Mouse (Mus musculus): ENCODE measurements around the gene Cabp4. TPM values are rescaled to one million over a fixed set of nuclear protein-coding genes. Genes with fewer than 3 reads are reported as not detected.

The Cabp4 gene
- polyA plus RNA-seq, 1 experiment from 2014 or later, result 0.13 TPM

GRCm38 (mm10) chr19:4163543-4163887, 19.7 kb upstream of the Cabp4 start:
- H3K27ac ChIP-seq (ENCODE audit: poor library complexity, severe bottlenecking), result peak overlapping the region; percentile 41; the same call in 1 of the 2 replicates
- H3K4me3 ChIP-seq, result peak overlapping the region; percentile 73
- H3K4me2 ChIP-seq, result peak overlapping the region; percentile 95
- peaks cover 32% of the 10 kb centered on the region for H3K36me3 ChIP-seq
- WGBS, result 39% methylated on average over 4 of the region's 4 CpGs
- peaks cover 24% of the 10 kb centered on the region for H3K4me1 ChIP-seq (replicated peaks)
- H3K9ac ChIP-seq, result peak overlapping the region; percentile 58; the same call in 1 of the 2 replicates
- no peak for ATAC-seq (ENCODE audit: insufficient number of reproducible peaks, low FRiP score)
- H3K9me3 ChIP-seq (replicated peaks), result no peaks in the 10 kb centered on the region
- no peaks in the 10 kb centered on the region for H3K27me3 ChIP-seq (replicated peaks)

- peak within 1 kb of the TSS; percentile 93 for H3K9ac ChIP-seq
- WGBS, result 6% methylated on average over 42 of the region's 42 CpGs
- H3K27ac ChIP-seq (ENCODE audit: poor library complexity, severe bottlenecking), result peak within 1 kb of the TSS; percentile 41
- no peaks in the 10 kb centered on the region for H3K27me3 ChIP-seq (replicated peaks)
- H3K4me2 ChIP-seq, result peak within 1 kb of the TSS; percentile 95
- H3K4me3 ChIP-seq, result peak within 1 kb of the TSS; percentile 73
- H3K4me1 ChIP-seq (replicated peaks), result peaks cover 24% of the 10 kb centered on the region
- ATAC-seq (ENCODE audit: insufficient number of reproducible peaks, low FRiP score), result peak; percentile 85
- H3K9me3 ChIP-seq (replicated peaks), result no peaks in the 10 kb centered on the region
- peaks cover 38% of the 10 kb centered on the region for H3K36me3 ChIP-seq
These were observed 19.1 kb upstream of the Cabp4 start, which contains the start of gene Rps6kb2 for GRCm38 (mm10) chr19:4162646-4163542. TSS of gene Rps6kb2 (minus strand) at chr19:4163354.

GRCm38 (mm10) chr19:4159049-4159448, 15.2 kb upstream of the Cabp4 start:
- Histone ChIP-seq H3K4me2 (no peak overlapping the region), H3K4me1 (replicated peaks) (peaks cover 22% of the 10 kb centered on the region), H3K27ac (ENCODE audit: poor library complexity, severe bottlenecking) (no peak overlapping the region), H3K4me3 (no peak overlapping the region), H3K9me3 (replicated peaks) (no peaks in the 10 kb centered on the region), H3K36me3 (peaks cover 63% of the 10 kb centered on the region), H3K9ac (no peak overlapping the region), H3K27me3 (replicated peaks) (no peaks in the 10 kb centered on the region)
- 95% methylated on average over 8 of the region's 8 CpGs for WGBS
- no peak for ATAC-seq (ENCODE audit: insufficient number of reproducible peaks, low FRiP score)

- 92% methylated on average over 12 of the region's 12 CpGs for WGBS
- ATAC-seq (ENCODE audit: insufficient number of reproducible peaks, low FRiP score), result no peak
These were observed 12.9 kb upstream of the Cabp4 start for GRCm38 (mm10) chr19:4156771-4157170.

GRCm38 (mm10) chr19:4156073-4156579, 12.3 kb upstream of the Cabp4 start:
- Histone ChIP-seq H3K9ac (no peak overlapping the region), H3K4me3 (no peak overlapping the region), H3K9me3 (replicated peaks) (no peaks in the 10 kb centered on the region)

More at GRCm38 (mm10) chr19:4156771-4157170, 12.9 kb upstream of the Cabp4 start:
- Histone ChIP-seq H3K4me2 (no peak overlapping the region), H3K4me3 (no peak overlapping the region), H3K9ac (no peak overlapping the region), H3K36me3 (peaks cover 81% of the 10 kb centered on the region), H3K27me3 (replicated peaks) (no peaks in the 10 kb centered on the region), H3K9me3 (replicated peaks) (no peaks in the 10 kb centered on the region), H3K4me1 (replicated peaks) (peaks cover 26% of the 10 kb centered on the region), H3K27ac (ENCODE audit: poor library complexity, severe bottlenecking) (no peak overlapping the region)

GRCm38 (mm10) chr19:4155223-4156072, 11.6 kb upstream of the Cabp4 start:
- Histone ChIP-seq H3K27ac (ENCODE audit: poor library complexity, severe bottlenecking) (0 out of 2 replicates have a peak overlapping the region, but pooled peaks have one; percentile 10), H3K4me3 (no peak overlapping the region), H3K9ac (no peak overlapping the region), H3K4me2 (no peak overlapping the region), H3K9me3 (replicated peaks) (no peaks in the 10 kb centered on the region), H3K36me3 (peaks cover 81% of the 10 kb centered on the region), H3K4me1 (replicated peaks) (peaks cover 38% of the 10 kb centered on the region), H3K27me3 (replicated peaks) (no peaks in the 10 kb centered on the region)
- WGBS, result 82% methylated on average over 6 of the region's 6 CpGs
- no peak for ATAC-seq (ENCODE audit: insufficient number of reproducible peaks, low FRiP score)

More at GRCm38 (mm10) chr19:4156073-4156579, 12.3 kb upstream of the Cabp4 start:
- Histone ChIP-seq H3K4me2 (no peak overlapping the region), H3K4me1 (replicated peaks) (peaks cover 32% of the 10 kb centered on the region), H3K36me3 (peaks cover 81% of the 10 kb centered on the region), H3K27ac (ENCODE audit: poor library complexity, severe bottlenecking) (0 out of 2 replicates have a peak overlapping the region, but pooled peaks have one; percentile 10), H3K27me3 (replicated peaks) (no peaks in the 10 kb centered on the region)
- ATAC-seq (ENCODE audit: insufficient number of reproducible peaks, low FRiP score), result no peak
- 74% methylated on average over 20 of the region's 20 CpGs for WGBS

- no peak overlapping the region for H3K4me2 ChIP-seq
- no peak overlapping the region for H3K9ac ChIP-seq
- 71% methylated on average over 13 of the region's 13 CpGs for WGBS
- H3K4me1 ChIP-seq (replicated peaks), result peaks cover 44% of the 10 kb centered on the region
- no peak for ATAC-seq (ENCODE audit: insufficient number of reproducible peaks, low FRiP score)
- no peaks in the 10 kb centered on the region for H3K9me3 ChIP-seq (replicated peaks)
- no peaks in the 10 kb centered on the region for H3K27me3 ChIP-seq (replicated peaks)
- no peak overlapping the region for H3K27ac ChIP-seq (ENCODE audit: poor library complexity, severe bottlenecking)
- H3K4me3 ChIP-seq, result no peak overlapping the region
- peaks cover 83% of the 10 kb centered on the region for H3K36me3 ChIP-seq
These were observed 10.8 kb upstream of the Cabp4 start for GRCm38 (mm10) chr19:4154437-4155222.

- 52% methylated on average over 11 of the region's 11 CpGs for WGBS
- no peak for ATAC-seq (ENCODE audit: insufficient number of reproducible peaks, low FRiP score)
- no peaks in the 10 kb centered on the region for H3K27me3 ChIP-seq (replicated peaks)
- H3K4me3 ChIP-seq, result no peak within 1 kb of the TSS
- no peaks in the 10 kb centered on the region for H3K9me3 ChIP-seq (replicated peaks)
- peaks cover 52% of the 10 kb centered on the region for H3K4me1 ChIP-seq (replicated peaks)
- H3K36me3 ChIP-seq, result peaks cover 69% of the 10 kb centered on the region
- no peak within 1 kb of the TSS for H3K9ac ChIP-seq
- H3K4me2 ChIP-seq, result no peak within 1 kb of the TSS
- no peak within 1 kb of the TSS for H3K27ac ChIP-seq (ENCODE audit: poor library complexity, severe bottlenecking)
These were observed 9.4 kb upstream of the Cabp4 start, which contains the start of gene Ptprcap for GRCm38 (mm10) chr19:4153232-4153654. TSS of gene Ptprcap (plus strand) at chr19:4153604.

- Histone ChIP-seq H3K4me1 (replicated peaks) (peaks cover 57% of the 10 kb centered on the region), H3K36me3 (peaks cover 63% of the 10 kb centered on the region), H3K9ac (no peak overlapping the region), H3K27ac (ENCODE audit: poor library complexity, severe bottlenecking) (no peak overlapping the region), H3K27me3 (replicated peaks) (no peaks in the 10 kb centered on the region), H3K4me3 (no peak overlapping the region), H3K4me2 (no peak overlapping the region), H3K9me3 (replicated peaks) (no peaks in the 10 kb centered on the region)
- 84% methylated on average over 8 of the region's 8 CpGs for WGBS
- no peak for ATAC-seq (ENCODE audit: insufficient number of reproducible peaks, low FRiP score)
These were observed 8.8 kb upstream of the Cabp4 start for GRCm38 (mm10) chr19:4152445-4153231.

GRCm38 (mm10) chr19:4151898-4152297, 8.1 kb upstream of the Cabp4 start:
- no peak for ATAC-seq (ENCODE audit: insufficient number of reproducible peaks, low FRiP score)
- Histone ChIP-seq H3K9me3 (replicated peaks) (no peaks in the 10 kb centered on the region), H3K9ac (no peak overlapping the region), H3K4me2 (no peak overlapping the region), H3K4me1 (replicated peaks) (peaks cover 57% of the 10 kb centered on the region), H3K27ac (ENCODE audit: poor library complexity, severe bottlenecking) (peak overlapping the region; percentile 4; the same call in 1 of the 2 replicates), H3K36me3 (peaks cover 56% of the 10 kb centered on the region), H3K27me3 (replicated peaks) (no peaks in the 10 kb centered on the region), H3K4me3 (no peak overlapping the region)
- WGBS, result 85% methylated on average over 5 of the region's 5 CpGs
